Mouse (Mus musculus) forebrain, embryonic 12.5 days (tissue): ENCODE data around the gene Retreg3. TPM values are rescaled to one million over a fixed set of nuclear protein-coding genes. Genes with fewer than 3 reads are reported as not detected.
A peak's percentile ranks its signal among the peaks of the same experiment; 100 is the strongest.

Experiments
- ATAC-seq: fragments of 200-750 bp; cut with Nextera tagmentation; 2 replicates; pipeline ENCODE4 v1.8.0; 2017; ENCODE audit warnings: moderate TSS enrichment; ENCODE audit not compliant: low FRiP score
- H3K27ac ChIP-seq: fragments of 300-500 bp; sonication (generic); 2 replicates; pipeline ENCODE4 v1.5.1; 2016; ENCODE audit warnings: mild to moderate bottlenecking
- H3K27me3 ChIP-seq: fragments of 300-500 bp; sonication (generic); 2 replicates; pipeline ENCODE4 v1.6.1; 2016; ENCODE audit warnings: mild to moderate bottlenecking
- H3K36me3 ChIP-seq: fragments of 300-500 bp; sonication (generic); replicated peaks from 2 replicates; pipeline ENCODE4 v1.6.1; 2016; ENCODE audit warnings: mild to moderate bottlenecking
- H3K4me1 ChIP-seq: fragments of 300-500 bp; sonication (generic); 2 replicates; pipeline ENCODE4 v1.6.1; 2016
- H3K4me2 ChIP-seq: fragments of 300-500 bp; sonication (generic); 2 replicates; pipeline ENCODE4 v1.6.1; 2016; ENCODE audit warnings: mild to moderate bottlenecking, moderate library complexity
- H3K4me3 ChIP-seq: fragments of 300-500 bp; sonication (generic); replicated peaks from 2 replicates; pipeline ENCODE4 v1.5.1; 2016; ENCODE audit warnings: mild to moderate bottlenecking
- H3K9ac ChIP-seq: fragments of 300-500 bp; sonication (generic); 2 replicates; pipeline ENCODE4 v1.6.1; 2016; ENCODE audit warnings: mild to moderate bottlenecking
- H3K9me3 ChIP-seq: fragments of 300-500 bp; sonication (generic); 2 replicates; pipeline ENCODE4 v1.6.1; 2016
- WGBS: fragments of 180-500 bp; shearing (Covaris S2); methylation state at CpG from one replicate; pipeline ENCODE4 v1.1.7; 2016; 5-methylcytosine and 5-hydroxymethylcytosine counted together
- polyA plus RNA-seq: library from polyadenylated mRNA; unstranded; fragments of >200 nt; fragmentation: Nextera tagmentation; extraction: Ambion mirVana; gene quantifications from 2 replicates; pipeline ENCODE4 v1.2.1, GENCODE M21; 2016

Retreg3 gene
- polyA plus RNA-seq, 1 experiment from 2014 or later, result 19.3 TPM

DNA sequence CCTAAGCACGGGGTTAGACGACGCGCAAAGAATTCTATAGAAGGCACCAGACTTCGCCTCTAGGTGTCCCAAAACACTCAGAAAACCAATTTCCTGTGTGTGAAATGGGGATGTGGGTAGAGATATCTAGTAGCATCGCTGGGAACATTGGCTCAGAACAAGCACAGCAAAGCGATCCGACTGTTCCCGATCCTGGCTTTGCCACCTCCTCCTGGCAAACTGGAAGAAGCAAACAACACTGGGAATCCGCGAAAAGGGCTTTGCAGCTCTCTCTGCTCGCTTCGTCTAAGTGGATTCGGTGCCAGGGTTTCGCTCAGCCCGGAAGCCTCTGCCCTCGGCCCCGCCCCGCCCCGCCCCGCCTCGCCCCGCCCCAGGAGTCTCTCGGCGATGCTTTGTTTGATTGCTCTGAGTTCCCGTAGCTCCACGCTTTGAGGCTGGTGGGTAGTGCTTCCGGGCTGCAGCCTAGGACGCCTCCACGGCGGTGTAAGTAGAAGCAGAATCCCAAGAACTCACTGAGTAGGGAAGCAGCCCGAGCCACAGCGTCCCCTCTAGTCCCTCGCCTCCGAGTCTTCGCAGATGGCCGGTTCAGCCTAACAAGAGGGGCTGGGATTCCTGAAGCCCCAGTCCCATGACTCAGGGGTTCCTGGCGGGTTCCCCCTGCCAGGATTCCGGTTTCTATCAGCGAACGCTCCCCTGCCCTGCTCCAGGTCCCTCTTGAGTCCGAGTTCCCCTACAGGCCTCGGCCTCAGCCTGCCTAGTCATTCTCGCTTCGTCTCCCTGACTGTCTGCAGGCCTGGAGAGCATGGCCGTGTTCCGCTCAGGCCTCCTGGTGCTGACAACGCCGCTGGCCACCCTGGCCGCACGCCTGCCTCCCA, 37.2 kb downstream of the Retreg3 start, which contains the start of gene Coasy:
Coasy (plus strand) TSS at position 358 of the 875 bp plus-strand sequence.
- peak; percentile 86 for ATAC-seq
- H3K27me3 ChIP-seq, result peaks cover 40% of the 10 kb centered on the region
- H3K4me1 ChIP-seq, result peaks cover 43% of the 10 kb centered on the region
- no peaks in the 10 kb centered on the region for H3K9me3 ChIP-seq
- WGBS, result under 1% methylated on average over 48 of the region's 51 CpGs
- H3K36me3 ChIP-seq, result peaks cover 7% of the 10 kb centered on the region
- H3K27ac ChIP-seq, result peak within 1 kb of the TSS; percentile 90
- peak within 1 kb of the TSS; percentile 96 for H3K4me2 ChIP-seq
- peak within 1 kb of the TSS; percentile 90 for H3K9ac ChIP-seq
- H3K4me3 ChIP-seq, result peak within 1 kb of the TSS; percentile 84

- H3K4me2 ChIP-seq, result peak overlapping the region; percentile 96
- no peaks in the 10 kb centered on the region for H3K9me3 ChIP-seq
- WGBS, result 4% methylated on average over 10 of the region's 10 CpGs
- H3K9ac ChIP-seq, result peak overlapping the region; percentile 48
- H3K27ac ChIP-seq, result peak overlapping the region; percentile 90
- peaks cover 48% of the 10 kb centered on the region for H3K27me3 ChIP-seq
- H3K4me1 ChIP-seq, result peaks cover 39% of the 10 kb centered on the region
- no peak for ATAC-seq
- peaks cover 7% of the 10 kb centered on the region for H3K36me3 ChIP-seq
- H3K4me3 ChIP-seq, result peak overlapping the region; percentile 84
Measured at GRCm38 (mm10) chr11:101081659-101082058, 38.0 kb downstream of the Retreg3 start.

DNA sequence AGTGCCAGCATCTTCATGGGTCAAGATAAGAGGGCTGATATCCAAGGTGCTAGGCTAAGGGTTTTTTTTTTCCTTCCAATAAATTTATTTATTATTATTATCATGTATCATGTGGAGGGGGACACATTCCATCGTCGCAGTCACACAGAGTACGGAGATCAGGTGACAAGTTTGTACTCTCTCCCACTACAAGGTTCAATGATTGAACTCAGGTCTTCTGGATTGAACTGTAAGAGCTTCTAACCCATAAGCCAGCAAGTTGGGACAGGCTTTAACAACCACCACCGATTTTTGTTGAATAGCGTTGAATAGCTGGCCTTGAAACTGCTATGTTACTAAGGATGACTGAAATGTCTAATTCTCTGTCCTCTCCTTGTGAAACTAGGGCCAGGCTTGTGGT, 39.3 kb downstream of the Retreg3 start:
- ATAC-seq, result no peak
- Histone ChIP-seq H3K4me1 (peaks cover 27% of the 10 kb centered on the region), H3K4me2 (no peak overlapping the region), H3K9me3 (no peaks in the 10 kb centered on the region), H3K27ac (no peak overlapping the region), H3K36me3 (peaks cover 2% of the 10 kb centered on the region; the same call in 1 of the 2 replicates), H3K9ac (no peak overlapping the region), H3K4me3 (no peak overlapping the region), H3K27me3 (peaks cover 57% of the 10 kb centered on the region)
- WGBS, result 46% methylated on average over 5 of the region's 5 CpGs

- H3K9me3 ChIP-seq, result no peaks in the 10 kb centered on the region
- no peak overlapping the region for H3K27ac ChIP-seq
- no peak overlapping the region for H3K9ac ChIP-seq
- no peaks in the 10 kb centered on the region; the same call in 1 of the 2 replicates for H3K36me3 ChIP-seq
- H3K4me2 ChIP-seq, result 0 out of 2 replicates have a peak overlapping the region, but pooled peaks have one; percentile 4
- no peak for ATAC-seq
- WGBS, result 2% methylated on average over 27 of the region's 27 CpGs
- H3K27me3 ChIP-seq, result peaks cover 57% of the 10 kb centered on the region
- H3K4me1 ChIP-seq, result peaks cover 26% of the 10 kb centered on the region
- no peak overlapping the region; the same call in 1 of the 2 replicates for H3K4me3 ChIP-seq
Measured at GRCm38 (mm10) chr11:101079746-101080145, 39.9 kb downstream of the Retreg3 start.

- Histone ChIP-seq H3K27ac (no peak within 1 kb of the TSS), H3K9ac (no peak within 1 kb of the TSS), H3K4me1 (peaks cover 16% of the 10 kb centered on the region), H3K36me3 (no peaks in the 10 kb centered on the region), H3K27me3 (peaks cover 57% of the 10 kb centered on the region), H3K4me2 (no peak within 1 kb of the TSS), H3K4me3 (no peak within 1 kb of the TSS), H3K9me3 (no peaks in the 10 kb centered on the region)
- 64% methylated on average over 9 of the region's 9 CpGs for WGBS
- ATAC-seq, result no peak
Measured at GRCm38 (mm10) chr11:101078121-101078520, 41.6 kb downstream of the Retreg3 start, which contains the start of gene Hsd17b1. Gene Hsd17b1 (plus strand): TSS chr11:101078411.

DNA sequence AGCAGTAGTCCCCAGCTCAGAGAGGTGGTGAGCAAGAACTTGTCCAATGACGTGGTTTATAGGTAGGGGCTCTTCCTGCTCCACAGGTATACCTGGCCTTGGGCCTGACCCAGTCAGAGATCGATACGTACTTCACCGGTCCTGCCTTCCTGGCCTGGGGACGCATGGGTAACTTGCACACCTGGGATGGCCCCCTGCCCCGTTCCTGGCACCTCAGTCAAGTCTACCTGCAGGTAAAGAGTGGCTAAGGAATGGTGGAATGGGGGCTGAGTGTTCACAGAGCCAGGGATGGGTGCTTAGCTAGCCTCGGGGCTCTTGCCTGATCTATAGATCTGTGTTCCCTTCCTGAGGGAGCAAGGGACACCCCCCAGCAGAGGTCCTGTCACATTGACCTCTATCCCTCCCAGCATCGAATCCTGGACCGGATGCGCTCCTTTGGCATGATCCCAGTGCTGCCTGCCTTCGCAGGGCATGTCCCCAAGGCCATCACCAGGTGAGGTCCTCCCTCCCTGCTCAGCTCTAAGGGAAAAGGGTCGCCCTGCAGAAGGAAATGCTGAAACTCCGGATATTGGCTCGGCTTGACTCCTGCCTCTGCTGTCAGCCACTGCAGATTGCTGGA, 47.8 kb downstream of the Retreg3 start:
- H3K4me2 ChIP-seq, result no peak overlapping the region
- no peak overlapping the region for H3K9ac ChIP-seq
- H3K36me3 ChIP-seq, result no peaks in the 10 kb centered on the region
- no peak for ATAC-seq
- H3K4me3 ChIP-seq, result no peak overlapping the region
- peaks cover 13% of the 10 kb centered on the region for H3K4me1 ChIP-seq
- no peak overlapping the region for H3K27ac ChIP-seq
- WGBS, result 73% methylated on average over 14 of the region's 14 CpGs
- H3K27me3 ChIP-seq, result peaks cover 24% of the 10 kb centered on the region
- H3K9me3 ChIP-seq, result no peaks in the 10 kb centered on the region

- H3K27me3 ChIP-seq, result peaks cover 20% of the 10 kb centered on the region
- 76% methylated on average over 6 of the region's 6 CpGs for WGBS
- no peak for ATAC-seq
- peak overlapping the region; percentile 96; the same call in 1 of the 2 replicates for H3K4me2 ChIP-seq
- H3K36me3 ChIP-seq, result no peaks in the 10 kb centered on the region
- peak overlapping the region; percentile 73; the same call in 1 of the 2 replicates for H3K4me3 ChIP-seq
- no peaks in the 10 kb centered on the region for H3K9me3 ChIP-seq
- H3K4me1 ChIP-seq, result peaks cover 19% of the 10 kb centered on the region
- H3K9ac ChIP-seq, result 0 out of 2 replicates have a peak overlapping the region, but pooled peaks have one; percentile 73
- no peak overlapping the region for H3K27ac ChIP-seq
Measured at GRCm38 (mm10) chr11:101070987-101071386, 48.7 kb downstream of the Retreg3 start.

- Histone ChIP-seq H3K4me1 (peaks cover 19% of the 10 kb centered on the region), H3K9me3 (no peaks in the 10 kb centered on the region), H3K36me3 (no peaks in the 10 kb centered on the region), H3K27me3 (peaks cover 20% of the 10 kb centered on the region), H3K9ac (peak overlapping the region; percentile 73), H3K27ac (no peak overlapping the region), H3K4me2 (peak overlapping the region; percentile 96), H3K4me3 (peak overlapping the region; percentile 73)
- ATAC-seq, result peak; percentile 61
- under 1% methylated on average over 36 of the region's 36 CpGs for WGBS
Measured at GRCm38 (mm10) chr11:101070189-101070527, 49.5 kb downstream of the Retreg3 start.

GRCm38 (mm10) chr11:101069391-101070188, 50.1 kb downstream of the Retreg3 start, which contains the start of gene Naglu:
Gene Naglu (plus strand): TSS chr11:101070012.
- peak within 1 kb of the TSS; percentile 73 for H3K9ac ChIP-seq
- ATAC-seq, result peak; percentile 92
- H3K9me3 ChIP-seq, result no peaks in the 10 kb centered on the region
- no peak within 1 kb of the TSS for H3K27ac ChIP-seq
- H3K4me2 ChIP-seq, result peak within 1 kb of the TSS; percentile 96
- peaks cover 20% of the 10 kb centered on the region for H3K27me3 ChIP-seq
- H3K4me1 ChIP-seq, result peaks cover 19% of the 10 kb centered on the region
- H3K4me3 ChIP-seq, result peak within 1 kb of the TSS; percentile 73
- no peaks in the 10 kb centered on the region for H3K36me3 ChIP-seq
- WGBS, result 6% methylated on average over 35 of the region's 35 CpGs

DNA sequence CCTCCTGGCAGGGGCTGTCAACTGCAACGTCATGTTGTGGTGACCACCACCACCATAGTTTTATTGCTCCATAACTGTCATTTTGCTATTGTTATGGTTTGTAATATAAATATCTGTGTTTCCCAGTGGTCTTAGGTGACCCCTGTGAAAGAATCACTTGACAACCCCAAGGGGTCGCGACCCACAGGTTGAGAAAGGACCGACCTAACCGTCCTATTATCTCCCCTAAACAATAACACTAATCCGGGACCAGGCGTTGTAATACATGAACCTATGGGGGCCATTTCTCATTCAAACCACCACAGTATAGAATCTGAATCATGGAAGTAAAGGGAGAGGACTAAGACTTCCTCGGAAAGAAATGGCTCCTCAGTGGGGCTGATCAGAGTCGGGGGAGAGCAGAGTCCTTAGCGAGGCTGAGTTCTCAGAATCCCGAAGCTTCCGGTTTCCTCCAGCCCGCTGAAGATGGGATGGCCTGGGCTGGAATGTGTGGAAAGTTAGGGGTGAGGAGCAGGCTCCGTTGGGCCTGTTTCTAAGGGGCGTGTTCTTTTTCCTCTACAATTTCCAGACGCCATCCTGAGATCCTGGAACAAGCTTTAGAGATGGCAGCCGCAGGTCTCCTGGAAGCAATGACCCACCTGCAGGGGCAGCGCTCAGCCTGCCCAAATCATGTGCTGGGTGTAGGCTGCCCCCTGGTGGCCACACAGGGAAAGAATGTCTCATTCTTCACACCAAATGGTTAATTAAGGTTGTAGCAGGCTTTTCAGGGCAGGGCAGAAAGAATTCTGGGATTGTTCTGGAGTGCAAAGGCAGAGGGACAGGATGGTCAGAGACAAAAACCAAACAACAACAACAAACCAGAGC, 52.9 kb downstream of the Retreg3 start:
- Histone ChIP-seq H3K4me2 (peak overlapping the region; percentile 59), H3K27me3 (peaks cover 13% of the 10 kb centered on the region), H3K4me1 (peaks cover 19% of the 10 kb centered on the region), H3K27ac (no peak overlapping the region), H3K9me3 (no peaks in the 10 kb centered on the region), H3K4me3 (peak overlapping the region; percentile 33), H3K9ac (peak overlapping the region; percentile 40), H3K36me3 (peaks cover 21% of the 10 kb centered on the region)
- ATAC-seq, result peak; percentile 36; the same call in 1 of the 2 replicates
- WGBS, result 19% methylated on average over 18 of the region's 18 CpGs

GRCm38 (mm10) chr11:101065002-101065401, 54.7 kb downstream of the Retreg3 start:
- H3K4me1 ChIP-seq, result peaks cover 12% of the 10 kb centered on the region
- no peak overlapping the region for H3K4me2 ChIP-seq
- H3K27ac ChIP-seq, result no peak overlapping the region
- H3K36me3 ChIP-seq, result peaks cover 35% of the 10 kb centered on the region
- H3K27me3 ChIP-seq, result 0 out of 2 replicates have a peak, but pooled peaks cover 7% of the 10 kb centered on the region
- WGBS, result 93% methylated on average over 9 of the region's 9 CpGs
- ATAC-seq, result no peak
- no peaks in the 10 kb centered on the region for H3K9me3 ChIP-seq
- no peak overlapping the region for H3K9ac ChIP-seq
- H3K4me3 ChIP-seq, result no peak overlapping the region
